Mouse (Mus musculus) embryonic facial prominence, embryonic 12.5 days (tissue): Measurements from ENCODE around the gene Pigz. TPM values are rescaled to one million over a fixed set of nuclear protein-coding genes. Genes with fewer than 3 reads are reported as not detected.

Experiments used
- ATAC-seq: fragments of 200-750 bp; cut with Nextera tagmentation; 2 replicates; pipeline ENCODE4 v1.8.0; 2017; ENCODE audit not compliant: insufficient number of reproducible peaks, insufficient read depth, low FRiP score, low TSS enrichment
- H3K27ac ChIP-seq: fragments of 300-500 bp; sonication (generic); 2 replicates; pipeline ENCODE4 v1.5.1; 2016; ENCODE audit warnings: mild to moderate bottlenecking
- H3K27me3 ChIP-seq: fragments of 300-500 bp; sonication (generic); 2 replicates; pipeline ENCODE4 v1.6.1; 2016; ENCODE audit warnings: mild to moderate bottlenecking, moderate library complexity
- H3K36me3 ChIP-seq: fragments of 300-500 bp; sonication (generic); 2 replicates; pipeline ENCODE4 v1.6.1; 2016; ENCODE audit warnings: mild to moderate bottlenecking
- H3K4me1 ChIP-seq: fragments of 300-500 bp; sonication (generic); 2 replicates; pipeline ENCODE4 v1.6.1; 2016
- H3K4me2 ChIP-seq: fragments of 300-500 bp; sonication (generic); replicated peaks from 2 replicates; pipeline ENCODE4 v1.6.1; 2016; ENCODE audit warnings: mild to moderate bottlenecking, moderate library complexity
- H3K4me3 ChIP-seq: fragments of 300-500 bp; sonication (generic); 2 replicates; pipeline ENCODE4 v1.5.1; 2016; ENCODE audit warnings: mild to moderate bottlenecking
- H3K9ac ChIP-seq: fragments of 300-500 bp; sonication (generic); 2 replicates; pipeline ENCODE4 v1.6.1; 2016; ENCODE audit warnings: mild to moderate bottlenecking, moderate library complexity
- H3K9me3 ChIP-seq: fragments of 300-500 bp; sonication (generic); 2 replicates; pipeline ENCODE4 v1.6.1; 2016; ENCODE audit warnings: mild to moderate bottlenecking, moderate library complexity
- WGBS: fragments of 180-500 bp; shearing (Covaris S2); methylation state at CpG from one replicate; pipeline ENCODE4 v1.1.7; 2016; 5-methylcytosine and 5-hydroxymethylcytosine counted together
- polyA plus RNA-seq: library from polyadenylated mRNA; unstranded; fragments of >200 nt; fragmentation: Nextera tagmentation; extraction: Ambion mirVana; gene quantifications from 2 replicates; pipeline ENCODE4 v1.2.1, GENCODE M21; 2016

Pigz gene
- polyA plus RNA-seq, 1 experiment from 2014 or later, result 1.1 TPM

DNA sequence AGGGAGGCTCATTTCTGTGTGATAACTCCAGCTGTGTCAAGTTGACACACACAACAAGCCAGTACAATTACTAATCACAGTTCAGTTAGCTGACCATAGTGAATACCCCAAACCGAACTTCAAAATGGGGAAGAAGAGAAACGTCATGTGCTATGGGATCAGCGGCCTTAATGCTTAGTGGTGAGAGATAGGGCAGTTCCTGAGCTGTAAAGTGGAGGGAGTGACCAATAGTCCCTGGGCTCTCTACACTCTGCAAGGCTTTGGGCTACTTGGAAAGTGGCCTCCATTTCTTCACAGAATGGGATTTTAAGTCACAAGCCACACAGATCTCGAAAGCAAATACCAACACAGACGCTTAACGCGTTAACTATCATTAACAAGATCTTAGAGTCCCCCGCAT is 13.7 kb downstream of the Pigz start:
- ATAC-seq, result no peak

DNA sequence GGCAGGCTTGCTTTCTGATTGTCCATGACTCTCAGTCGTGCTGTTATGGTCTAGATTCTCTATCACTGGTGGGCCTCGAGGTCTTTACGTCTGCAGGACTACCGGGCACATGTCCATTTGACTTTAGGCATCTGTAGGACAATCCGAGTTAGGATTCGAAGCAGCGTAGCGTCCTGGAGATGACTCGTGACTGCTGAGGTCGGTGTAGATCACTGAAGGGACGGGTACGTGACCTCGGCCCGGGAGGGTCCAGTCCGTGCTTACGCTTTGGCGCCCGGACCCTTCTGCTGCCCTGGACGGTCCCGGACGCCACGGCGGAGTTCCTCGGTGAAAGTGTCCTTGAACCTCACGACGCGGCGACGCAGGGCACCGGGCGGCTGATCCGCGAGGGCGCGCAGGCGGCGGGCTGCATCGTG is 14.3 kb downstream of the Pigz start:
- H3K4me3 ChIP-seq, result peak overlapping the region; percentile 90
- no peaks in the 10 kb centered on the region for H3K9me3 ChIP-seq
- H3K27me3 ChIP-seq, result no peaks in the 10 kb centered on the region
- H3K36me3 ChIP-seq, result peaks cover 21% of the 10 kb centered on the region; the same call in 1 of the 2 replicates
- H3K4me2 ChIP-seq, result peak overlapping the region; percentile 79
- peak overlapping the region; percentile 81 for H3K27ac ChIP-seq
- peaks cover 32% of the 10 kb centered on the region for H3K4me1 ChIP-seq
- ATAC-seq, result peak; percentile 43; the same call in 1 of the 2 replicates
- WGBS, result under 1% methylated on average over 38 of the region's 38 CpGs
- H3K9ac ChIP-seq, result peak overlapping the region; percentile 87

More for the DNA sequence above, 13.7 kb downstream of the Pigz start:
- H3K9me3 ChIP-seq, result no peaks in the 10 kb centered on the region
- WGBS, result 35% methylated on average over 8 of the region's 8 CpGs
- H3K27ac ChIP-seq, result no peak overlapping the region
- peaks cover 21% of the 10 kb centered on the region; the same call in 1 of the 2 replicates for H3K36me3 ChIP-seq
- peaks cover 32% of the 10 kb centered on the region for H3K4me1 ChIP-seq
- H3K27me3 ChIP-seq, result no peaks in the 10 kb centered on the region
- peak overlapping the region; percentile 87 for H3K9ac ChIP-seq
- H3K4me3 ChIP-seq, result peak overlapping the region; percentile 90
- H3K4me2 ChIP-seq, result peak overlapping the region; percentile 79

DNA sequence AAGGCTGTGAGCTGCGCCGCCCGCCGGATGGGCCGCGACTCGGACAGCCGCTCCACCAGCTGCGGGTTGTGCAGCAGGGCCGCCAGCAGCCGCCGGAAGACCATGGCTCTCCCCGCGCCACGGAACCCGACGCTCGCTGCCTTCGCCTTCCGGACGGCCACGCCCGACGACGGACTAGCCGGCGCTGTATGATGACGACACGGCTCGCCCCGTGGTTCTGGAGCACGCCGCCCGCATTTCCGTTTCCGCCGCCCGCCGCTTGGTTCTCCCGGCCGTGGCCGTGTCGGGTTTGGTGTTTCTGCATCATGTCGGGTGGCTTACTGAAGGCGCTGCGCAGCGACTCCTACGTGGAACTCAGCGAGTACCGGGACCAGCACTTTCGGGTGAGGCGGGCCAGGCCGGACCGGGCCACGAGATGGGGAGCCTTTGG is 14.7 kb downstream of the Pigz start, which contains the start of the genes 0610012G03Rik and Ncbp2:
Gene 0610012G03Rik (minus strand): TSS at position 150 of the 430 bp plus-strand sequence.
Gene Ncbp2 (plus strand): TSS at position 169 of the 430 bp plus-strand sequence.
- Histone ChIP-seq H3K4me2 (peak within 1 kb of the TSS; percentile 79), H3K27ac (peak within 1 kb of the TSS; percentile 81), H3K9me3 (no peaks in the 10 kb centered on the region), H3K9ac (peak within 1 kb of the TSS; percentile 87), H3K4me3 (peak within 1 kb of the TSS; percentile 90), H3K36me3 (peaks cover 21% of the 10 kb centered on the region; the same call in 1 of the 2 replicates), H3K27me3 (no peaks in the 10 kb centered on the region), H3K4me1 (peaks cover 32% of the 10 kb centered on the region)
- WGBS, result under 1% methylated on average over 45 of the region's 55 CpGs
- ATAC-seq, result peak; percentile 85

DNA sequence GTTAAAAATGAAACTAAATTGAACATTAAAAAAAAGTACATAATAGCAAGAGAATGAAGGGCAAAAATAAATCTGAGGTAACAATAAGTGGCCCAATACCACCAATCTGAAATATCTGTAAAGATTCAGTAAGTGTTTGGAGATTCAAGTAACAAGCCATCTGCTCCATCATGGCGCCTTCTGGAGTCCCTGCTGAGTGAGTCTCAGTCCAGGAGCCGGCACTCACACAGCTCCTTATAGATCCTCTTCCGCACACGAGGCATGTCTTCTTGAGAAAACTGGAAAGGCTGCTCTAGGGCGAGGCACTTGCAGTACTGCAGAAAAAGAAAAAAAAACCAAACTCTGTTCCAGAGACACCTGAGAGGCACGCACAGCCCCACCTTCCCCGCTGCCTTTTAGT is 29.6 kb downstream of the Pigz start:
- no peaks in the 10 kb centered on the region for H3K27me3 ChIP-seq
- no peak overlapping the region for H3K9ac ChIP-seq
- no peak overlapping the region for H3K4me3 ChIP-seq
- no peak overlapping the region for H3K27ac ChIP-seq
- H3K4me1 ChIP-seq, result no peaks in the 10 kb centered on the region
- H3K4me2 ChIP-seq, result no peak overlapping the region
- WGBS, result 89% methylated on average over 7 of the region's 7 CpGs
- ATAC-seq, result no peak
- H3K9me3 ChIP-seq, result no peaks in the 10 kb centered on the region
- peaks cover 67% of the 10 kb centered on the region for H3K36me3 ChIP-seq

DNA sequence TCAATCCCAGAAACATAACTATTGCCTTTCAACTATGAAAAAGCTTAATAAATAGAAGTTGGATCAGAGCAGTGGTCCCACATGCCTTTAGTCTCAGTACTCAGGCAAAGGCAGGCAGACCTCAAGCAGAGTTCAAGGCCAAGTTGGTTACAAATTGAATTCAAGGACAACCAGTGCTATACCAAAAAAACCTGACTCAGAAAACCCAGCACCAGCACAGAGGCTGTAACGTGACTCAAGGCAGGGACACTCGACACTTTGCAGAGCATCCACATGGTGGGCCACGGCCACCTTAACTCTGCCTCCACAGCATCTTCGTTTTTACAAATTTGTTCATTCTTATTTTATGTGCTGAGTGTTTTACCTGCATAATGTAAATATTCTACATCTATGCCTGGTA is 41.6 kb downstream of the Pigz start:
- Histone ChIP-seq H3K4me1 (no peaks in the 10 kb centered on the region), H3K4me3 (no peak overlapping the region), H3K27me3 (no peaks in the 10 kb centered on the region), H3K9ac (no peak overlapping the region), H3K36me3 (peaks cover 50% of the 10 kb centered on the region), H3K27ac (no peak overlapping the region), H3K4me2 (no peak overlapping the region), H3K9me3 (no peaks in the 10 kb centered on the region)
- WGBS, result 90% methylated on average over 4 of the region's 4 CpGs
- no peak for ATAC-seq

DNA sequence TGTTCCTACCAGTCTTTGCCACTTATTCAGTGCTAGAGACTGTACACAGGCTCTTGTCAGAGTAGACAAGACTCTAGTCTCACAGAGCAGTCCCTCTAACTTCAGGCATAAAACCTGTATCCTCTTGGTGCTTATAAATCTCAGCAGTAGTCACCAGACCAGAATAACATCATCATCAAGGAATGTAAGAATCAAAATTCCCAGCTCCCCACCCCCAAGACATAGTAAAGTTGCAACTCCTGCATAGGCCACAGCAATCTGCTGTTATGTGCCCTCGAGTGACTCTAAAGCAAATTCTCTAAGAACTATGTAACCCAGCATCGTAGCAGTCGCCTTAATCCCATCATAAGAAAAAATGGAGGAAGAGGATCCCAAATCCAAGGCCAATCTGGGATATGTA is 45.9 kb downstream of the Pigz start:
- peaks cover 38% of the 10 kb centered on the region for H3K36me3 ChIP-seq

DNA sequence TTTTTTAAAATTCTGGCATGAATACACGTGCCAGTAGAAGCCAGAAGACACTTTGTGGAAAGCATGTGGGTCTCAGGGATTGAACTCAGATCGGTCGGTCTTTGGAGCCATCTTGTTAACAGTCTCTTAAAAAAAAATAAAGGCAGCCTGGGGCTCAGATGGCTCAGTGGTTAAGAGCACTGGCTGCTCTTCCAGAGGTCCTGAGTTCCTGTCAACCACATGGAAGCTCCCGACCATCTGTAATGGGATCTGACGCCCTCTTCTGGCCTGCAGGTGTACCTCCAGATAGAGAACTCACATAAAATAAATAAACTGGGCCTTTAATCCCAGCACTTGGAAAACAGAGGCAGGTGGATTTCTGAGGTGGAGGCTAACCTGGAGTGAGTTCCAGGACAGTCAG is 47.3 kb downstream of the Pigz start:
- peaks cover 35% of the 10 kb centered on the region for H3K36me3 ChIP-seq
- no peak overlapping the region for H3K4me2 ChIP-seq
- H3K4me1 ChIP-seq, result no peaks in the 10 kb centered on the region
- H3K4me3 ChIP-seq, result no peak overlapping the region
- H3K9me3 ChIP-seq, result no peaks in the 10 kb centered on the region
- whole genome bisulfite sequencing, result 73% methylated on average over 5 of the region's 5 CpGs
- no peak for ATAC-seq
- H3K27ac ChIP-seq, result no peak overlapping the region
- no peaks in the 10 kb centered on the region for H3K27me3 ChIP-seq
- H3K9ac ChIP-seq, result no peak overlapping the region

More for the DNA sequence above, 45.9 kb downstream of the Pigz start:
- Histone ChIP-seq H3K27me3 (no peaks in the 10 kb centered on the region), H3K4me3 (no peak overlapping the region), H3K4me1 (no peaks in the 10 kb centered on the region), H3K4me2 (no peak overlapping the region), H3K27ac (no peak overlapping the region), H3K9ac (no peak overlapping the region), H3K9me3 (no peaks in the 10 kb centered on the region)
- no peak for ATAC-seq
- 96% methylated on average over 3 of the region's 3 CpGs for WGBS

DNA sequence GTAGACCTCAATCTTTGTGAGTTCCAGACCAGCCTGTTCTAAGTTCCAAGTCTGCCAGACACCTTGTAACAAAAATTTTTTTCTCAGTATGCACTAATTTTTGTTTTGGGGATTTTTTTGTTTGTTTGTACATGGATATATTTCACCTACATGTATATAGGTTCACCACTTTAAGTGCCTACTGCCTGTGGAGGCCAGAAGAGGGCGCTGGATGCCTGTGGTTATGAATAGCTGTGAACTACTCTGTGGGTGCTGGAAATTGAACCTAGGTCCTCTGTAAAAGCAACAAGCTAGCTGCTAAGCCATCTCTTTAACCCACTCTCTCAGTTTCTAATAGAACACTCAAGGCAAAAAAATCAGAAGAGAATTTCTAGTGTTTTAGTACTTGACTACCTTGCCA is 58.4 kb downstream of the Pigz start:
- 23% methylated on average over 1 of the region's 1 CpGs for WGBS
- Histone ChIP-seq H3K4me2 (no peak overlapping the region), H3K36me3 (peaks cover 26% of the 10 kb centered on the region), H3K4me1 (no peaks in the 10 kb centered on the region), H3K27me3 (no peaks in the 10 kb centered on the region), H3K27ac (no peak overlapping the region), H3K9ac (no peak overlapping the region), H3K4me3 (no peak overlapping the region), H3K9me3 (no peaks in the 10 kb centered on the region)
- no peak for ATAC-seq

DNA sequence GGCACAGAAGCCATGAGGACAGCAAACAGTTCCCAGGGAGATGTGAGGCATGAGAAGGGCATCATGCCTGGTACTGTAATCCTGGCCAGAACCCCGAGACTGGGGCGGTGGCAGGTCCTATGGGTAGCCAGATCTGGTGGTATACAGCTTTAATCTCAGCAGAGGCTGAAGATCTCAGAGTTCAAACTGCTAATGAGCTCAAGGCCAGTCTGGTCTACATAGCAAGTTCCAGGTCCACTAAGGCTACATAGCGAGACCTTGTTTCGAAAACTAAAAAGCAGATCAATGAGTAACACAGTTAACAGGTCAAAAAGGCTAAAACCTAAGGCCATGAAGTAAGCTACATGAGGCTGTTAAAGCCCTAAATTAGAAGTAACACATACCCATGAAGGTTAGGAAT is 59.5 kb downstream of the Pigz start:
- no peaks in the 10 kb centered on the region for H3K27me3 ChIP-seq
- H3K4me2 ChIP-seq, result no peak overlapping the region
- H3K27ac ChIP-seq, result no peak overlapping the region
- no peak overlapping the region for H3K9ac ChIP-seq
- no peaks in the 10 kb centered on the region for H3K9me3 ChIP-seq
- H3K36me3 ChIP-seq, result peaks cover 18% of the 10 kb centered on the region
- no peak for ATAC-seq
- WGBS, result 98% methylated on average over 4 of the region's 4 CpGs
- no peaks in the 10 kb centered on the region for H3K4me1 ChIP-seq
- no peak overlapping the region for H3K4me3 ChIP-seq

DNA sequence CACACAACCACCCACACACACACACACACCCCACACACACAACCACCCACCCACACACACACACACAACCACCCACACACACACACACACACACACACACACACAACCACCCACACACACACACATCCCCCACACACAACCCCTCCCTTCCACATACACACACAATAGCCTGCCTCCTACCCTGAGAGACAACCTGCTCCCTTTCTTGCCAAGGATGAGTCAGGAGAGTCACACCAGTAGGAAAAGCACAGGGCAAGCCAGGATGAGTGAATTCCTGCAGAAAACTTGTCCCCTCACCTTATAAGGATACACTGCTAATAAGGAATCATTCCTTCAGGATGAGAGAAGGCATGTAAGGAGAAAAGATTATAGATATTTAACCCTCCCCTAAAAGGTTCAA is 60.3 kb downstream of the Pigz start:
- Histone ChIP-seq H3K36me3 (peaks cover 12% of the 10 kb centered on the region), H3K9ac (no peak overlapping the region), H3K27me3 (no peaks in the 10 kb centered on the region), H3K4me1 (no peaks in the 10 kb centered on the region), H3K4me2 (no peak overlapping the region), H3K27ac (no peak overlapping the region), H3K9me3 (no peaks in the 10 kb centered on the region), H3K4me3 (no peak overlapping the region)
- ATAC-seq, result no peak
